Mouse (Mus musculus) left cerebral cortex, postnatal 25 days (tissue): Measurements from ENCODE around the gene Gm10309. TPM values are rescaled to one million over a fixed set of nuclear protein-coding genes. Genes with fewer than 3 reads are reported as not detected.
"Not testable (repeated sequence)": the region's sequence is repeated elsewhere in the genome, so short reads cannot be mapped to it uniquely, and the experiment has no call there.

Experiments
- DNase-seq, 2 experiments: peaks; one replicate each; pipeline ENCODE4 v3.0.0; 2022; ENCODE audit warnings: low spot score in 2 of 2, mixed read lengths in 1 of 2
- intact Hi-C: fragments of 180-260 bp; cut with DNase I; formaldehyde crosslinking; loops from one replicate; pipeline ENCODE4 v1.15.1; 2025
- total RNA-seq, 2 experiments: library from RNA; stranded (reverse); gene quantifications; 2 replicates each; pipeline ENCODE4 v1.2.3; 2021

Gene Gm10309
- total RNA-seq, 2 experiments from 2014 or later, result not detected

- peak; percentile 77 to 86 for DNase-seq
- intact Hi-C loops, result no loop called here
Observed at GRCm38 (mm10) chr17:86484087-86484737, 20.8 kb downstream of the Gm10309 start.

GRCm38 (mm10) chr17:86482675-86483074 is 22.4 kb downstream of the Gm10309 start:
- intact Hi-C loops, result no loop called here
- DNase-seq, result peak in 1 of 2 experiments; percentile 57

- intact Hi-C loops, result no loop called here
- no peak for DNase-seq
Observed at GRCm38 (mm10) chr17:86479406-86479805, 25.6 kb downstream of the Gm10309 start.

GRCm38 (mm10) chr17:86477401-86477800 is 27.6 kb downstream of the Gm10309 start:
- DNase-seq, intact Hi-C loops: not testable (repeated sequence)

- DNase-seq, result no peak
- intact Hi-C loops, result no loop called here
Observed at GRCm38 (mm10) chr17:86476674-86477073, 28.4 kb downstream of the Gm10309 start.

- intact Hi-C loops, result loop anchor here (5.0 kb wide), 1 partner anchor 309 kb away; no protein-coding TSS in a partner anchor
- DNase-seq, result peak; percentile 42
Observed at GRCm38 (mm10) chr17:86471684-86472083, 33.3 kb downstream of the Gm10309 start.

- intact Hi-C loops, result loop anchor here (5.0 kb wide), 1 partner anchor 308 kb away; no protein-coding TSS in a partner anchor
- no peak for DNase-seq
Observed at GRCm38 (mm10) chr17:86470160-86470559, 34.9 kb downstream of the Gm10309 start.

GRCm38 (mm10) chr17:86467967-86468366 is 37.1 kb downstream of the Gm10309 start:
- intact Hi-C loops, result no loop called here
- DNase-seq, result no peak

- DNase-seq, result no peak
- intact Hi-C loops, result no loop called here
Observed at GRCm38 (mm10) chr17:86467291-86467898, 37.6 kb downstream of the Gm10309 start.

- intact Hi-C loops, result no loop called here
- no peak for DNase-seq
Observed at GRCm38 (mm10) chr17:86466871-86467270, 38.2 kb downstream of the Gm10309 start.

GRCm38 (mm10) chr17:86466412-86466811 is 38.6 kb downstream of the Gm10309 start:
- intact Hi-C loops, result no loop called here
- DNase-seq, result no peak

GRCm38 (mm10) chr17:86465865-86466264 is 39.2 kb downstream of the Gm10309 start:
- DNase-seq, result no peak
- intact Hi-C loops, result no loop called here

GRCm38 (mm10) chr17:86464689-86465363 is 40.2 kb downstream of the Gm10309 start:
- peak in 1 of 2 experiments; percentile 57 for DNase-seq
- intact Hi-C loops, result no loop called here

- no peak for DNase-seq
- intact Hi-C loops, result no loop called here
Observed at GRCm38 (mm10) chr17:86464197-86464596, 40.8 kb downstream of the Gm10309 start.

GRCm38 (mm10) chr17:86463369-86463768 is 41.7 kb downstream of the Gm10309 start:
- intact Hi-C loops, result no loop called here
- no peak for DNase-seq

- DNase-seq, result peak in 1 of 2 experiments; percentile 24
- intact Hi-C loops, result no loop called here
Observed at GRCm38 (mm10) chr17:86460645-86461430, 44.2 kb downstream of the Gm10309 start.

- no peak for DNase-seq
- intact Hi-C loops, result no loop called here
Observed at GRCm38 (mm10) chr17:86458302-86458980, 46.6 kb downstream of the Gm10309 start.

GRCm38 (mm10) chr17:86456512-86456911 is 48.5 kb downstream of the Gm10309 start:
- intact Hi-C loops, result no loop called here
- DNase-seq, result no peak

- no peak for DNase-seq
- intact Hi-C loops, result no loop called here
Observed at GRCm38 (mm10) chr17:86454351-86454706, 50.7 kb downstream of the Gm10309 start.
